Mouse (Mus musculus): ENCODE measurements around the gene Tfrc. TPM values are rescaled to one million over a fixed set of nuclear protein-coding genes. Genes with fewer than 3 reads are reported as not detected.
A peak's percentile ranks its signal among the peaks of the same experiment; 100 is the strongest.
"Not testable (repeated sequence)": the region's sequence is repeated elsewhere in the genome, so short reads cannot be mapped to it uniquely, and the experiment has no call there.

Gene Tfrc
- total RNA-seq, 2 experiments from 2014 or later = 97.9 to 112 TPM

GRCm38 (mm10) chr16:32610460-32611255, 1.9 kb downstream of the Tfrc start:
- no peak for DNase-seq (ENCODE audit: low spot score in 2 of 2)

- DNase-seq (ENCODE audit: low spot score in 2 of 2) = no peak
Observed at GRCm38 (mm10) chr16:32612052-32612451, 3.3 kb downstream of the Tfrc start.

DNA sequence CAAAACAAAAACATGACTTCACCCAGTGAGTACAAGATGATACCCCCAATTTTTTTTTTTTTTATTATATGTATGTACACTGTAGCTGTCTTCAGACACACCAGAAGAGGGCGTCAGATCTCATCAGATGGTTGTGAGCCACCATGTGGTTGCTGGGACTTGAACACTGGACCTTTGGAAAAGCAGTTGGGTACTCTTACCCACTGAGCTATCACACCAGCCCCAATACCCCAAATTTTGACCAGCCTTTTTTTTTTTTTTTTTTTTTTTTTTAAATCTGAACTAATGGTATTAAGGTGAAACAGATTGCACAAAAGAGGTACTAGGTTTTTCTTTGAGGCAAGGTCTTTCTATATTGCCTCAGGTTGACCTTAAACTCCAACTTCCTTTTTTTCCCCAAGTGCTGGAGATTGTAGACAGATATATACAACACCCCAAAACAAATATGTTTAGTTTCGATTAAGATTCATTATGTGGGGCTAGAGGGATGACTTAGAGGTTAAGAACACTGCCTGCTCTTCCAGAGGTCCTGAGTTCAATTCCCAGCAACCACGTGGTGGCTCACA, 4.6 kb downstream of the Tfrc start:
- DNase-seq (ENCODE audit: low spot score in 2 of 2) = no peak

- no peak for DNase-seq (ENCODE audit: low spot score in 2 of 2)
Observed at GRCm38 (mm10) chr16:32614047-32614446, 5.3 kb downstream of the Tfrc start.

DNA sequence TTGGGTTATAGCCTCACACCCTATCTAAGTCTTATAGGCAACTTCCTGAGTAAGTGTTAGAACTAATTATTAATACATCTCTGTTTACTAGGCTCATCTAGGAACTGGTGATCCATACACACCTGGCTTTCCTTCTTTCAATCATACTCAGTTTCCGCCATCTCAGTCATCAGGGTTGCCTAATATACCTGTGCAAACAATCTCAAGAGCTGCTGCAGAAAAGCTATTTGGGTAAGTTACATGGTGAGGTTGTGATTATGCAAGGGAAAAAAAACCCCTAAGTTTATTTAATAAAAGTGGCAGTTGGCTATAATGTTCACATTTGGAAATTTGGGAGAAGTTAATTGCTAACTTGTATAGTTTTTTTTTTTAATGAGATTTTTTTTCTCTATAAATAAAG, 10.2 kb downstream of the Tfrc start:
- no peak for DNase-seq (ENCODE audit: low spot score in 2 of 2)

DNA sequence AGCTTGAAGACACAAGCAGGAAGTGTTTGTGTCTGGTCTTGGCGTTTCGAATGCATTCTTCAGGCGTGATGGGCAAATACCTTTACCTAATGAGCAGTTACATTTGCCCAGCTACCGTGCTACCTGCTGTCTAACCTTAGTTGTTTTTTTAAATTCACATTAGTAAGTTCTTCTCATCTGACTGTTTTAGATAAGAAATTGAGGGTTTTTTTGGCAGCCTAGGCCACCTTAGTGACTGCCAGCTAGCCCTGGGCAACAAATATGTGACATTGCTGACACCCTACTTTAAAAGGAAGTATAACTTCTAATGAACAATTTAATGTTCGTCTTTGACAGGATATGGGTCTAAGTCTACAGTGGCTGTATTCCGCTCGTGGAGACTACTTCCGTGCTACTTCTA, 19.4 kb downstream of the Tfrc start:
- DNase-seq (ENCODE audit: low spot score in 2 of 2) = no peak

DNA sequence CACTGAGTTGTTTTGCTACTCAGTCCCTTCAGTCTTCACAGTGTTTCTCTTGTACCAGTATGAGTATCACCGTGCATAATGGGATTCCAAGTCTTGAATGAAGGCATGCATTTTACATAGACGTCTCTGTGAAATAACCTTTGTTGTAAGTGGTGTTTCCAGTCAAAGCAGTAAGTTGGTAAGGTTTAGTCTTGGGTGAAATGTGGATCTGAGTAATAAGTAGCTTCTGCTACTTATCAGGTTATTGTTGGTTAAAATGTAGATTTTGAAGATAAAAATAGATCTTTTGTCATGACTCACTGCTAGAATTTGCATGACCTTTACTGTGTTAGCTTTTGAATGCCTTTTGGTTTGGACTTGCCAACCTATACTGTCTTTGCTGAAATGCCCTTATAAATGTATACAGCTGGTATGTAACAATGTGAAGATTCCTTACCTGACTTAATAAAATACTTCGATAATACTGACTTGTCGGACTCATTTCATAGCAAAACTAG, 23.7 kb downstream of the Tfrc start:
- no peak for DNase-seq (ENCODE audit: low spot score in 2 of 2)

- no peak for DNase-seq (ENCODE audit: low spot score in 2 of 2)
Observed at GRCm38 (mm10) chr16:32633486-32634012, 24.8 kb downstream of the Tfrc start.

DNA sequence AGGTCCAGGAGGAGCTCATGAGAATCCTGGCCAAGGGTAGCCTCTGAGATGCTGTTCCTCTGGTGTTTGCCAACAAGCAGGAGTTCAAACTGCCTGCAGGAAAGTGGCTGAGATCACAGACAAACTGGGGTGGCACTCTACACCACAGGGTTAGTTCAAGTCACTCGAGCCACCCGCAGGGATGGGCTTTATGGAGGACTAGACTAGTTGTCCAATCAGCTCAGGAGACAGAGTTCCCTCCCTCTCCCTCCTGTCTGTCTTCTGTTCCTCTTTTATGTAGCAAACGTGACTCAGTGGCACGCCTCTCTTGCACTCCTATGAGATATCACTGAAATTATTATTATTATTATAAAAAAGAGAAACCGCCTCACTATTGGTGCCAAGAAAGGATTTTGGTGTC, 25.5 kb downstream of the Tfrc start:
- DNase-seq (ENCODE audit: low spot score in 2 of 2) = no peak

GRCm38 (mm10) chr16:32635314-32635713, 26.6 kb downstream of the Tfrc start:
- DNase-seq (ENCODE audit: low spot score in 2 of 2) = no peak

DNA sequence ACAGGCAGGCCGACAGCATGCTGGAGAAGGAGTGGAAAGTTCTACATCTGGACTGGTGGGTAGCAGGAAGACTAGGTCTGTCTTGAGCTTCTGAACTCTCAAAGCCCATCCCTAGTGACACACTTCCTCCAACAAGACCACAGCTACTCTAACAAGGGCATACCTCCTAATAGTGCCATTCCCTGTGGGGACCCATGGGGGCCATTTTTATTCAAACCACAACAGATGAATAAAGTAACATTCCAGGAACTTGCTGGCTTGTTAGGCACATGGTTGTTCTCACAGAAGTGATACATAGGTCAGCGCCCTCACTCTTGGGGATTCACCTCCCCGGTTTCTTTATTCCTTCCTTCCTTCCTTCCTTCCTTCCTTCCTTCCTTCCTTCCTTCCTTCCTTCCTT, 27.6 kb downstream of the Tfrc start:
- DNase-seq (ENCODE audit: low spot score in 2 of 2) = no peak

GRCm38 (mm10) chr16:32636871-32637521, 28.3 kb downstream of the Tfrc start:
- DNase-seq (ENCODE audit: low spot score in 2 of 2) = no peak

GRCm38 (mm10) chr16:32638476-32638875, 29.8 kb downstream of the Tfrc start:
- peak; percentile 81 to 87 for DNase-seq (ENCODE audit: low spot score in 2 of 2)

GRCm38 (mm10) chr16:32640096-32640495, 31.4 kb downstream of the Tfrc start:
- DNase-seq (ENCODE audit: low spot score in 2 of 2) = no peak

GRCm38 (mm10) chr16:32640683-32641082, 32.0 kb downstream of the Tfrc start:
- not testable (repeated sequence) for DNase-seq (ENCODE audit: low spot score in 2 of 2)

DNA sequence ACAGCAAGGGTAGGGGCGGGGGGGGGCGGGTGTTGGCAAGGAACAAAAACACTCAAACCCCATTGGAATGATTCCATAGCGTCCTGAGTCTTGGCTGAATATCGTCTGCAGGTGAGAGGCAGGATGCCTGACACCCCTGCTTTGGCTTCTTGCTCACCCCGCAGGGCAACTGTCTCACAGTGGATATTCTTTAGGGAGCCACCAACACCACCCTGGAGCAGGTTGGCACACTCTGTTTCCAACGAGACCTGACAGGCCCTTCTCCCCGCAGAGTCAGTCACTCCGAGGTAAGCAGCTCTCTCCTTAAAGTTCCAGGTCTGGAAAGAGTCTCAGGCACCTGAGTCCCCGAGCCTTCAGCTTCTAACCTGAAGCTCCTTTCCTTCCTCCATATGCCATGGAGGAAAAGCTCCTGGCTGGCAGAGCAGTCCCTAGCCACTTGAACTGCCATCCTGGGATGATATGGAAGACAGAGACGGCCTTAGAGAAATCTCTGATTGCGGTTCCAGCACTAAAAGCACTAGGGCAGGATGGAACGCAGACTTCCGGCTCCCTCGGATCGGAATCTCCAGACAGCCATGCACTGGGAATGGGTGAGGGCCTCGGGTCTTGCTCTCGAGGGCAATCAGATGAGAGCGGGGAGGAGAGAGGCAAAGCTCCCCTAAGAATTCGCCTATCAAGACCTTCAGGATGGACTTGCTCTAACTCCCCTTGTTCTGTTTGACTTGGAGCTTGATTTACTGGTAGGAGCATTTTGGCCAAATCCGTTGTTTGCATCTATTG, 32.9 kb downstream of the Tfrc start:
- DNase-seq (ENCODE audit: low spot score in 2 of 2) = no peak

GRCm38 (mm10) chr16:32642280-32642679, 33.6 kb downstream of the Tfrc start:
- DNase-seq (ENCODE audit: low spot score in 2 of 2) = no peak

DNA sequence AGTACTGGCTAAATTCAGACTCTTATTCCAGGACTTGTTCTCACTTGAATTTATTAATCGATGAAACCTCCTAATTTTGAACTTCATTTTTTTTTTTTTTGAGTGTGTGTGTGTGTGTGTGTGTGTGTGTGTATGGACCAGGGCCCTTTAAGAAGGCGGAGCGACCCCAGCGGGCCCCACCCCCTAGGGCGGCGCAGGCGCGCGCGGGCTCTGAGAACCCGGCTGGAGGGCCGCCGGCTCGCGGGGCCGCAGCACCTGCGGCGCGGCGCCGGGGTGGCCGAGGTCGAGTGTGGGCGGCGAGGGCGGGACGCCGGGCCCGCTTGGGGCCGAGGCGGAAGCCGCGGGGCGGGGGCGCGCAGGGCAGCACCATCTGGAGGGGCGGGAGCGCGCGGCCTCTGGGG, 34.9 kb downstream of the Tfrc start, which contains the start of gene Tnk2:
Tnk2 (plus strand) TSS at position 214 of the 401 bp plus-strand sequence.
- DNase-seq (ENCODE audit: low spot score in 2 of 2) = peak; percentile 81 to 90

GRCm38 (mm10) chr16:32644069-32644800, 35.5 kb downstream of the Tfrc start:
- DNase-seq (ENCODE audit: low spot score in 2 of 2) = peak; percentile 61 to 72

DNA sequence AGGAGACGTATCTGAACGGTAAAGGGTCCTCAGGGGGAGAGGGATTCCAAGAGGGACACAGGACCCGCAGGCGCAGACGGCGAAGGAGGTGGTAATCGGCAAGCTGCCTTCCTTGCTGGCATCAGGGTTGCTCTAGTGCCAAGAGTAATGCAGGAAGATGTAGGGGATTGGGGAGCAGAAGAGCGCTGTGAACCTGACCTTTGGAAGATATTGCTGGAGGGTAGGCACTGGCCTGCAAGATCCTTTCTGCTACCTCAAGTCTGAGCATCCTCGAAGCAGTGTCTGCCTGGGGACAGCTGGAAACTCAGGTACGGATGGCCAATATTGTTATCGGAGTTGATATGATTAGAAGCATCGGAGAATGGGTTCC, 36.1 kb downstream of the Tfrc start:
- no peak for DNase-seq (ENCODE audit: low spot score in 2 of 2)

Measured in layer of hippocampus, postnatal 10 days (tissue).